Mouse (Mus musculus) ES-E14 (cell line): Measurements from ENCODE around the gene Myo10. TPM values are rescaled to one million over a fixed set of nuclear protein-coding genes. Genes with fewer than 3 reads are reported as not detected.

Experiments
- DNase-seq: peaks from one replicate; pipeline ENCODE4 v3.0.0-alpha.2; 2013; ENCODE audit warnings: low read depth, low spot score
- H3K27ac ChIP-seq: 2 replicates; pipeline ENCODE4 v1.5.1; 2012; ENCODE audit warnings: low read depth, mild to moderate bottlenecking, low read length, moderate library complexity, mixed read lengths; ENCODE audit not compliant: poor library complexity, insufficient read depth, severe bottlenecking
- H3K36me3 ChIP-seq: 2 replicates; pipeline ENCODE4 v1.6.1; 2012; ENCODE audit warnings: mild to moderate bottlenecking, low read length, moderate library complexity, mixed read lengths; ENCODE audit not compliant: control insufficient read depth, poor library complexity, insufficient read depth, severe bottlenecking
- H3K4me1 ChIP-seq, 2 experiments: fragments of 150-350 bp in 1 of 2; sonication (generic) in 1 of 2; 2 replicates each; pipeline ENCODE4 v1.6.1; 2012; ENCODE audit warnings: low read length in 2 of 2, mild to moderate bottlenecking in 1 of 2, mixed read lengths in 1 of 2; ENCODE audit not compliant: control insufficient read depth in 2 of 2, insufficient read depth in 2 of 2, poor library complexity in 1 of 2
- H3K4me3 ChIP-seq, 2 experiments: fragments of 150-350 bp in 1 of 2; sonication (generic) in 1 of 2; 2 replicates each; pipeline ENCODE4 v1.5.1; 2012; ENCODE audit warnings: low read length in 2 of 2, low read depth in 1 of 2, mild to moderate bottlenecking in 1 of 2, mixed read lengths in 1 of 2; ENCODE audit not compliant: insufficient read depth in 1 of 2, poor library complexity in 1 of 2, severe bottlenecking in 1 of 2
- H3K9ac ChIP-seq: 2 replicates; pipeline ENCODE4 v1.6.1; 2012; ENCODE audit warnings: low read depth, mild to moderate bottlenecking, low read length, mixed read lengths; ENCODE audit not compliant: poor library complexity, insufficient read depth, severe bottlenecking
- H3K9me3 ChIP-seq: fragments of 150-350 bp; sonication (generic); 2 replicates; pipeline ENCODE4 v1.6.1; 2012; ENCODE audit warnings: low read depth, mild to moderate bottlenecking, low read length; ENCODE audit not compliant: control insufficient read depth, insufficient read depth
- CHD2 ChIP-seq: IDR thresholded peaks from 2 replicates; pipeline ENCODE4 v1.6.1; 2014; ENCODE audit warnings: mild to moderate bottlenecking, low read depth, low read length, inconsistent platforms
- HCFC1 ChIP-seq: IDR thresholded peaks from 2 replicates; pipeline ENCODE4 v1.6.1; 2012; ENCODE audit warnings: low read length, inconsistent platforms, borderline replicate concordance; ENCODE audit not compliant: insufficient read depth
- MAFK ChIP-seq: IDR thresholded peaks from 2 replicates; pipeline ENCODE4 v1.6.1; 2014; ENCODE audit warnings: mild to moderate bottlenecking, low read depth, low read length, inconsistent platforms; ENCODE audit not compliant: insufficient read depth
- ZC3H11A ChIP-seq: IDR thresholded peaks from 2 replicates; pipeline ENCODE4 v1.6.1; 2012; ENCODE audit warnings: low read depth, mild to moderate bottlenecking, inconsistent platforms, low read length, borderline replicate concordance
- ZNF384 ChIP-seq: IDR thresholded peaks from 2 replicates; pipeline ENCODE4 v1.6.1; 2012; ENCODE audit warnings: low read depth, low read length, inconsistent platforms
- in situ Hi-C, 2 experiments: fragments of 600-800 bp; cut with MboI; formaldehyde crosslinking; loops; one replicate each; pipeline ENCODE4 v1.15.1; 2025; ENCODE audit warnings: low sequenced_read_pairs in 2 of 2, inconsistent platforms in 1 of 2; ENCODE audit not compliant: unreplicated experiment in 2 of 2
- total RNA-seq: library from RNA; depleted of rRNA; stranded (reverse); fragments of 300-350 nt; gene quantifications from 2 replicates; pipeline ENCODE4 v1.2.3, GENCODE M21; 2012

Gene Myo10
- total RNA-seq, 1 experiment = 133 TPM

DNA sequence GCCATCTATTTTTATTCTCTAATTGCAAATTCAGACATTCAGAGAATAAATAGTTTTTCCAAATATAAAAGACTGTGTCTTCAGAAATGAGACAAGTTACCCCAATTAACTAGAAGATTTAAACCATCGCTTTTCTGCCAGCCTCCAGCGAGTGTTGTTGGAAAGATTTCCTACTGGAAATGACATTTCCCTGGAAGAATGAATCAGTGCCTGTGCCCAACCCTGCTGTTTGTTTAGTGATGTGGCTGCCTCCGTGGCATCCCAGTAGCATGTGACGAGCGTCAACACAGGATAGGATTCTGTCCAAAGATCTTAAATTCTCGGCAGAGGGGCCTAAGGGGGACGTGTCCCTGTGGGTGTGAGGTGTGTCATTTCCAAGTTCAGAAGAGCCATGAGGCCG, 179.9 kb downstream of the Myo10 start:
- H3K9ac ChIP-seq = no peak overlapping the region
- H3K36me3 ChIP-seq = peaks cover 87% of the 10 kb centered on the region
- in situ Hi-C loops = loop anchor here in 1 of 2 experiments (10.0 kb wide), 1 partner anchor 153 kb away; no protein-coding TSS in a partner anchor
- DNase-seq = no peak
- no peak overlapping the region for H3K4me3 ChIP-seq
- no peak overlapping the region for H3K27ac ChIP-seq
- H3K9me3 ChIP-seq = no peaks in the 10 kb centered on the region
- 0 out of 4 replicates have a peak, but pooled peaks cover 0 to 2% of the 10 kb centered on the region in 2 experiments for H3K4me1 ChIP-seq
- no peak for TF ChIP-seq HCFC1
- TF ChIP-seq MAFK = no peak
- TF ChIP-seq CHD2 = no peak
- no peak for TF ChIP-seq ZNF384
- no peak for TF ChIP-seq ZC3H11A

DNA sequence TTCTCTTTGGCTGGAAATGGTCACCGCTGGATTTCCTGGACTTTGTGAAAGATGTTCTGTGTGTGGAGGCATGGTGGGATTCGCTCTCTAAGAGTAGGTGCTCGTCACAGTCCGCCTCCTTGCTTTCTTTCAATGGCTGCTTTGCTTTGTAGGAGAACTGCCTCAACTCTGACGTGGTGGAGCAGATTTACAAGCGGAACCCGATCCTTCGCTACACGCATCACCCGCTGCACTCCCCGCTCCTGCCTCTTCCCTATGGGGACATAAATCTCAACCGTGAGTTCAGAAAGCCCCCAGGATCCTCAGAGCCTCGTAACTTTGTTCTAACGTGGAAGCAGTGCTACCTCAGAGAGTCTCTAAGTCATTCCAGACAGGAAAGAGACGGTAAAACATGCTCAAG, 180.8 kb downstream of the Myo10 start:
- TF ChIP-seq MAFK (no peak), ZNF384 (no peak), HCFC1 (no peak), ZC3H11A (no peak), CHD2 (no peak)
- H3K36me3 ChIP-seq = peaks cover 89% of the 10 kb centered on the region
- no peaks in the 10 kb centered on the region for H3K9me3 ChIP-seq
- no peak overlapping the region for H3K4me3 ChIP-seq
- H3K4me1 ChIP-seq = 0 out of 4 replicates have a peak, but pooled peaks cover 0 to 2% of the 10 kb centered on the region in 2 experiments
- no peak for DNase-seq
- in situ Hi-C loops = loop anchor here in 1 of 2 experiments (10.0 kb wide), 1 partner anchor 152 kb away; no protein-coding TSS in a partner anchor
- no peak overlapping the region for H3K9ac ChIP-seq
- H3K27ac ChIP-seq = no peak overlapping the region

DNA sequence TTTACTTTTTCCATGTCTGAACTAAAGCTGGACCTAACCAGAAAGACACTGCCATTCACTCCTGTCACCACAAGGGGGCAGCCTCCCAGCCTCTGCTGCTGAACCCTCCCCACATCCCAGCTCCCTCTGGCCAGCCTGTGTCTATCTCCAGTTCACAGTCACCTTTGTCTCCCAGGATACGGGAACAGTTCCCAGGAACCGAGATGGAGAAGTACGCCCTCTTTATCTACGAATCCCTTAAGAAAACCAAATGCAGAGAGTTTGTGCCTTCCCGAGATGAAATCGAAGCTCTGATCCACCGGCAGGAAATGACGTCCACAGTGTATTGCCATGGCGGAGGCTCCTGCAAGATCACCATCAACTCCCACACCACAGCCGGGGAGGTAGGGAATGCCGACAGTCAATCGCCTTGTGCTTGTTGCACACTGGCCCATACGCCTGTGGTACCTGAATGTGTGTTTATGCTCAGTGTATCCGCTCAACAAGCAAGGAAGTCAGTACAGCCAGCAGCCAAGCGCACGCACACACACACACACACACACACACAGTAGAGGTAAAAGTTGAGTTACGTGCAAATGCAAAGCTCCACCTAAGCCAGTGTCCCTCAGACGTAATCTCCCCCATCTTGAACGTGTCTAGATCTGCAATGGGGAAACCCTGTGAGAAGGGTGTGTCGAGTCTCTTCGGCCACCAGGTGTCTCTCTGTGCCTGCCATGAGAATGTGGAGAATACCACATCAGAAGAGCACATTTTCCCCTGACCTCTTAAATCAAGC, 183.2 kb downstream of the Myo10 start:
- no peak overlapping the region for H3K4me3 ChIP-seq
- no peak overlapping the region for H3K9ac ChIP-seq
- peaks cover 92% of the 10 kb centered on the region for H3K36me3 ChIP-seq
- DNase-seq = peak; percentile 69
- no peak overlapping the region for H3K27ac ChIP-seq
- no peaks in the 10 kb centered on the region for H3K9me3 ChIP-seq
- 0 out of 4 replicates have a peak, but pooled peaks cover 0 to 2% of the 10 kb centered on the region in 2 experiments for H3K4me1 ChIP-seq
- no peak for TF ChIP-seq ZC3H11A
- 0 out of 2 replicates have a peak, but pooled peaks have one; percentile 43 for TF ChIP-seq ZNF384
- in situ Hi-C loops = loop anchor here in 1 of 2 experiments (10.0 kb wide), 1 partner anchor 149 kb away; no protein-coding TSS in a partner anchor

DNA sequence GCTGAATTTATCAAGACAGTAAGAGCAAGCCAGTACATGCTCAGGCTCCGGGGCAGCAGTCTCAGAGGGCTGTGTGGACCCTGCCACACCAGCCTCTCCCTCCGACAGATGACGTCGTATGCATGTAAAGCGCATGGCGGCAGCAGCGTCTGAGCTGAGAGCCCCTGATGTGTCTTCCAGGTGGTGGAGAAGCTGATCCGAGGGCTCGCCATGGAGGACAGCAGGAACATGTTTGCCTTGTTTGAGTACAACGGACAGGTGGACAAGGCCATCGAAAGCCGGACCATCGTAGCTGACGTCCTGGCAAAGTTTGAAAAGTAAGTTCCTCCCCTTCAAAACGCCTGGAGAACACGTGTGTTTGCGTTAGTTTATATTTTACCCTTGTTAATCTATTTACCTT, 184.0 kb downstream of the Myo10 start:
- H3K4me3 ChIP-seq = no peak overlapping the region
- no peak overlapping the region for H3K27ac ChIP-seq
- H3K9ac ChIP-seq = no peak overlapping the region
- peaks cover 92% of the 10 kb centered on the region for H3K36me3 ChIP-seq
- no peak for TF ChIP-seq MAFK
- no peak for TF ChIP-seq HCFC1
- TF ChIP-seq ZC3H11A = no peak
- in situ Hi-C loops = loop anchor here in 1 of 2 experiments (10.0 kb wide), 1 partner anchor 148 kb away; no protein-coding TSS in a partner anchor
- 0 out of 4 replicates have a peak, but pooled peaks cover 0 to 2% of the 10 kb centered on the region in 2 experiments for H3K4me1 ChIP-seq
- DNase-seq = no peak
- H3K9me3 ChIP-seq = no peaks in the 10 kb centered on the region
